Mouse (Mus musculus): ENCODE data around the gene Sin3b. TPM values are rescaled to one million over a fixed set of nuclear protein-coding genes. Genes with fewer than 3 reads are reported as not detected.

Gene Sin3b
- polyA plus RNA-seq, 1 experiment = 108 TPM

- no peak for DNase-seq (ENCODE audit: low read depth, low spot score)
- 84% methylated on average over 3 of the region's 3 CpGs for WGBS
These were observed 28.0 kb downstream of the Sin3b start for GRCm38 (mm10) chr8:72751126-72751525.

- DNase-seq (ENCODE audit: low read depth, low spot score) = no peak
These were observed 29.2 kb downstream of the Sin3b start for GRCm38 (mm10) chr8:72752289-72752688.

GRCm38 (mm10) chr8:72753165-72753564 lies 30.1 kb downstream of the Sin3b start:
- no peak for DNase-seq (ENCODE audit: low read depth, low spot score)
- WGBS = 97% methylated on average over 9 of the region's 9 CpGs

More at GRCm38 (mm10) chr8:72752289-72752688, 29.2 kb downstream of the Sin3b start:
- 89% methylated on average over 3 of the region's 3 CpGs for WGBS

GRCm38 (mm10) chr8:72753781-72754180 lies 30.7 kb downstream of the Sin3b start:
- WGBS = 93% methylated on average over 2 of the region's 2 CpGs
- DNase-seq (ENCODE audit: low read depth, low spot score) = no peak

- WGBS = 100% methylated on average over 2 of the region's 2 CpGs
- no peak for DNase-seq (ENCODE audit: low read depth, low spot score)
These were observed 32.9 kb downstream of the Sin3b start for GRCm38 (mm10) chr8:72756031-72756430.

GRCm38 (mm10) chr8:72756771-72757390 lies 33.8 kb downstream of the Sin3b start:
- no peak for DNase-seq (ENCODE audit: low read depth, low spot score)
- WGBS = 96% methylated on average over 35 of the region's 35 CpGs

GRCm38 (mm10) chr8:72757426-72758195 lies 34.5 kb downstream of the Sin3b start:
- no peak for DNase-seq (ENCODE audit: low read depth, low spot score)

GRCm38 (mm10) chr8:72758310-72758709 lies 35.2 kb downstream of the Sin3b start:
- no peak for DNase-seq (ENCODE audit: low read depth, low spot score)

More at GRCm38 (mm10) chr8:72757426-72758195, 34.5 kb downstream of the Sin3b start:
- WGBS = 82% methylated on average over 15 of the region's 15 CpGs

GRCm38 (mm10) chr8:72760216-72760615 lies 37.1 kb downstream of the Sin3b start:
- WGBS = 73% methylated on average over 3 of the region's 3 CpGs
- DNase-seq (ENCODE audit: low read depth, low spot score) = no peak

GRCm38 (mm10) chr8:72761322-72762051 lies 38.4 kb downstream of the Sin3b start, which contains the start of gene F2rl3:
Gene F2rl3 (plus strand): TSS chr8:72761880.
- 58% methylated on average over 7 of the region's 7 CpGs for WGBS
- no peak for DNase-seq (ENCODE audit: low read depth, low spot score)

- 76% methylated on average over 12 of the region's 12 CpGs for WGBS
- no peak for DNase-seq (ENCODE audit: low read depth, low spot score)
These were observed 39.2 kb downstream of the Sin3b start for GRCm38 (mm10) chr8:72762306-72762705.

- 73% methylated on average over 4 of the region's 4 CpGs for WGBS
- no peak for DNase-seq (ENCODE audit: low read depth, low spot score)
These were observed 42.6 kb downstream of the Sin3b start for GRCm38 (mm10) chr8:72765696-72766095.

GRCm38 (mm10) chr8:72766777-72767176 lies 43.7 kb downstream of the Sin3b start:
- DNase-seq (ENCODE audit: low read depth, low spot score) = no peak
- 28% methylated on average over 7 of the region's 7 CpGs for WGBS

GRCm38 (mm10) chr8:72777797-72778196 lies 54.7 kb downstream of the Sin3b start:
- DNase-seq (ENCODE audit: low read depth, low spot score) = no peak
- 69% methylated on average over 1 of the region's 1 CpGs for WGBS

- 94% methylated on average over 4 of the region's 4 CpGs for WGBS
- DNase-seq (ENCODE audit: low read depth, low spot score) = no peak
These were observed 57.6 kb downstream of the Sin3b start for GRCm38 (mm10) chr8:72780644-72781043.

GRCm38 (mm10) chr8:72801583-72801982 lies 78.5 kb downstream of the Sin3b start:
- DNase-seq (ENCODE audit: low read depth, low spot score) = no peak
- 84% methylated on average over 2 of the region's 2 CpGs for WGBS

Other genes with a start within 250 kb of the Sin3b start
- gene Cherp, start 248.1 kb upstream of the Sin3b start, polyA plus RNA-seq (2012; rRNA removed) = 23.7 and 38.3 TPM in 2 replicates
- 64.1 and 108 TPM in 2 replicates for gene Slc35e1, start 230.7 kb upstream of the Sin3b start, polyA plus RNA-seq (2012; rRNA removed)
- 6.9 and 8.8 TPM in 2 replicates for gene Med26, start 175.0 kb upstream of the Sin3b start, polyA plus RNA-seq (2012; rRNA removed)
- gene Smim7, start 152.2 kb upstream of the Sin3b start, polyA plus RNA-seq (2012; rRNA removed) = 41.0 and 50.4 TPM in 2 replicates
- gene Tmem38a, start 151.2 kb upstream of the Sin3b start, polyA plus RNA-seq (2012; rRNA removed) = 11.1 and 15.1 TPM in 2 replicates
- 0.03 and 0.05 TPM in 2 replicates for gene Nwd1, start 76.6 kb upstream of the Sin3b start, polyA plus RNA-seq (2012; rRNA removed)
- gene F2rl3, start 38.6 kb downstream of the Sin3b start, polyA plus RNA-seq (2012; rRNA removed) = 2.3 and 4.5 TPM in 2 replicates